Mouse (Mus musculus): ENCODE measurements at regions not wholly inside any gene's neighbourhood (a gene's known extent, or its start where the extent isn't known, plus 50 kb on each side); places are given as distances from the start of the nearest gene placed in this dataset.
A peak's percentile ranks its signal among the peaks of the same experiment; 100 is the strongest.

GRCm38 (mm10) chr9:50068576-50068975, 269.9 kb upstream of the Ncam1 start:
- DNase-seq (ENCODE audit: low spot score) (no peak), ATAC-seq (ENCODE audit: insufficient number of reproducible peaks, low FRiP score, low TSS enrichment, low read depth) (no peak)
- no peaks in the 10 kb centered on the region for H3K4me1 ChIP-seq (ENCODE audit: control insufficient read depth, insufficient read depth, low read length)
- no peak overlapping the region for H3K9ac ChIP-seq (ENCODE audit: low read length)
- H3K27me3 ChIP-seq (ENCODE audit: control insufficient read depth, insufficient read depth, low read length), result no peaks in the 10 kb centered on the region
- no peaks in the 10 kb centered on the region for H3K9me3 ChIP-seq (ENCODE audit: control insufficient read depth, low read length)
- H3K4me3 ChIP-seq (ENCODE audit: low read depth, low read length), result no peak overlapping the region
- 65% methylated on average over 2 of the region's 2 CpGs for WGBS
- no peaks in the 10 kb centered on the region for H3K36me3 ChIP-seq (ENCODE audit: control insufficient read depth, insufficient read depth, low read length)
- H3K4me2 ChIP-seq (ENCODE audit: low read depth, severe bottlenecking), result no peak overlapping the region
- no peak overlapping the region for H3K27ac ChIP-seq (replicated peaks; ENCODE audit: low read depth, low read length)

- WGBS, result 72% methylated on average over 3 of the region's 3 CpGs
- Histone ChIP-seq H3K27me3 (ENCODE audit: control insufficient read depth, insufficient read depth, low read length) (no peaks in the 10 kb centered on the region), H3K4me2 (ENCODE audit: low read depth, severe bottlenecking) (no peak overlapping the region), H3K9me3 (ENCODE audit: control insufficient read depth, low read length) (no peaks in the 10 kb centered on the region), H3K9ac (ENCODE audit: low read length) (no peak overlapping the region), H3K4me1 (ENCODE audit: control insufficient read depth, insufficient read depth, low read length) (no peaks in the 10 kb centered on the region), H3K4me3 (ENCODE audit: low read depth, low read length) (no peak overlapping the region), H3K36me3 (ENCODE audit: control insufficient read depth, insufficient read depth, low read length) (no peaks in the 10 kb centered on the region), H3K27ac (replicated peaks; ENCODE audit: low read depth, low read length) (no peak overlapping the region)
- DNase-seq (ENCODE audit: low spot score) (no peak), ATAC-seq (ENCODE audit: insufficient number of reproducible peaks, low FRiP score, low TSS enrichment, low read depth) (no peak)
Observed at GRCm38 (mm10) chr9:50067729-50068225, 269.1 kb upstream of the Ncam1 start.

- Histone ChIP-seq H3K9ac (ENCODE audit: low read length) (no peak overlapping the region), H3K4me2 (ENCODE audit: low read depth, severe bottlenecking) (no peak overlapping the region), H3K36me3 (ENCODE audit: control insufficient read depth, insufficient read depth, low read length) (no peaks in the 10 kb centered on the region), H3K9me3 (ENCODE audit: control insufficient read depth, low read length) (no peaks in the 10 kb centered on the region), H3K4me1 (ENCODE audit: control insufficient read depth, insufficient read depth, low read length) (no peaks in the 10 kb centered on the region), H3K4me3 (ENCODE audit: low read depth, low read length) (no peak overlapping the region), H3K27ac (replicated peaks; ENCODE audit: low read depth, low read length) (no peak overlapping the region), H3K27me3 (ENCODE audit: control insufficient read depth, insufficient read depth, low read length) (no peaks in the 10 kb centered on the region)
- ATAC-seq (ENCODE audit: insufficient number of reproducible peaks, low FRiP score, low TSS enrichment, low read depth) (no peak), DNase-seq (ENCODE audit: low spot score) (no peak)
- WGBS, result 73% methylated on average over 10 of the region's 10 CpGs
Observed at GRCm38 (mm10) chr9:50064505-50065229, 265.9 kb upstream of the Ncam1 start.

- Histone ChIP-seq H3K27me3 (ENCODE audit: control insufficient read depth, insufficient read depth, low read length) (no peaks in the 10 kb centered on the region), H3K4me3 (ENCODE audit: low read depth, low read length) (no peak overlapping the region), H3K4me2 (ENCODE audit: low read depth, severe bottlenecking) (no peak overlapping the region), H3K9me3 (ENCODE audit: control insufficient read depth, low read length) (no peaks in the 10 kb centered on the region), H3K4me1 (ENCODE audit: control insufficient read depth, insufficient read depth, low read length) (peaks cover 10% of the 10 kb centered on the region), H3K9ac (ENCODE audit: low read length) (no peak overlapping the region), H3K27ac (replicated peaks; ENCODE audit: low read depth, low read length) (no peak overlapping the region), H3K36me3 (ENCODE audit: control insufficient read depth, insufficient read depth, low read length) (no peaks in the 10 kb centered on the region)
- DNase-seq (ENCODE audit: low spot score) (peak; percentile 58), ATAC-seq (ENCODE audit: insufficient number of reproducible peaks, low FRiP score, low TSS enrichment, low read depth) (peak; percentile 68; the same call in 1 of the 2 replicates)
- 33% methylated on average over 11 of the region's 11 CpGs for WGBS
Observed at GRCm38 (mm10) chr9:50038231-50038630, 239.5 kb upstream of the Ncam1 start.

- no peak for DNase-seq (ENCODE audit: low spot score)
- H3K4me2 ChIP-seq (ENCODE audit: low read depth, severe bottlenecking), result no peak overlapping the region
- no peaks in the 10 kb centered on the region for H3K27me3 ChIP-seq (ENCODE audit: control insufficient read depth, insufficient read depth, low read length)
- no peaks in the 10 kb centered on the region for H3K36me3 ChIP-seq (ENCODE audit: control insufficient read depth, insufficient read depth, low read length)
- no peak overlapping the region for H3K4me3 ChIP-seq (ENCODE audit: low read depth, low read length)
- no peak overlapping the region for H3K27ac ChIP-seq (replicated peaks; ENCODE audit: low read depth, low read length)
- H3K9ac ChIP-seq (ENCODE audit: low read length), result no peak overlapping the region
- no peaks in the 10 kb centered on the region; the same call in 1 of the 2 replicates for H3K4me1 ChIP-seq (ENCODE audit: control insufficient read depth, insufficient read depth, low read length)
- ATAC-seq (ENCODE audit: insufficient number of reproducible peaks, low FRiP score, low TSS enrichment, low read depth), result no peak
- WGBS, result 83% methylated on average over 9 of the region's 9 CpGs
- no peaks in the 10 kb centered on the region for H3K9me3 ChIP-seq (ENCODE audit: control insufficient read depth, low read length)
Observed at GRCm38 (mm10) chr9:50032322-50033158, 233.8 kb upstream of the Ncam1 start.

GRCm38 (mm10) chr9:50031318-50031717, 232.6 kb upstream of the Ncam1 start:
- 54% methylated on average over 2 of the region's 2 CpGs for WGBS
- ATAC-seq (ENCODE audit: insufficient number of reproducible peaks, low FRiP score, low TSS enrichment, low read depth) (no peak), DNase-seq (ENCODE audit: low spot score) (no peak)
- Histone ChIP-seq H3K36me3 (ENCODE audit: control insufficient read depth, insufficient read depth, low read length) (no peaks in the 10 kb centered on the region), H3K27ac (replicated peaks; ENCODE audit: low read depth, low read length) (no peak overlapping the region), H3K9ac (ENCODE audit: low read length) (no peak overlapping the region), H3K9me3 (ENCODE audit: control insufficient read depth, low read length) (no peaks in the 10 kb centered on the region), H3K4me3 (ENCODE audit: low read depth, low read length) (no peak overlapping the region), H3K4me2 (ENCODE audit: low read depth, severe bottlenecking) (no peak overlapping the region), H3K27me3 (ENCODE audit: control insufficient read depth, insufficient read depth, low read length) (no peaks in the 10 kb centered on the region), H3K4me1 (ENCODE audit: control insufficient read depth, insufficient read depth, low read length) (no peaks in the 10 kb centered on the region; the same call in 1 of the 2 replicates)

GRCm38 (mm10) chr9:50029030-50029429, 230.3 kb upstream of the Ncam1 start:
- H3K27me3 ChIP-seq (ENCODE audit: control insufficient read depth, insufficient read depth, low read length), result no peaks in the 10 kb centered on the region
- H3K9me3 ChIP-seq (ENCODE audit: control insufficient read depth, low read length), result no peaks in the 10 kb centered on the region
- H3K4me1 ChIP-seq (ENCODE audit: control insufficient read depth, insufficient read depth, low read length), result no peaks in the 10 kb centered on the region; the same call in 1 of the 2 replicates
- 64% methylated on average over 3 of the region's 3 CpGs for WGBS
- no peak overlapping the region for H3K4me3 ChIP-seq (ENCODE audit: low read depth, low read length)
- ATAC-seq (ENCODE audit: insufficient number of reproducible peaks, low FRiP score, low TSS enrichment, low read depth) (no peak), DNase-seq (ENCODE audit: low spot score) (peak; percentile 62)
- no peaks in the 10 kb centered on the region for H3K36me3 ChIP-seq (ENCODE audit: control insufficient read depth, insufficient read depth, low read length)
- H3K9ac ChIP-seq (ENCODE audit: low read length), result no peak overlapping the region
- H3K4me2 ChIP-seq (ENCODE audit: low read depth, severe bottlenecking), result no peak overlapping the region
- no peak overlapping the region for H3K27ac ChIP-seq (replicated peaks; ENCODE audit: low read depth, low read length)

- H3K36me3 ChIP-seq (ENCODE audit: control insufficient read depth, insufficient read depth, low read length), result no peaks in the 10 kb centered on the region
- WGBS, result 89% methylated on average over 2 of the region's 2 CpGs
- no peak overlapping the region for H3K4me3 ChIP-seq (ENCODE audit: low read depth, low read length)
- H3K9me3 ChIP-seq (ENCODE audit: control insufficient read depth, low read length), result no peaks in the 10 kb centered on the region
- H3K27me3 ChIP-seq (ENCODE audit: control insufficient read depth, insufficient read depth, low read length), result no peaks in the 10 kb centered on the region
- H3K4me2 ChIP-seq (ENCODE audit: low read depth, severe bottlenecking), result no peak overlapping the region
- H3K9ac ChIP-seq (ENCODE audit: low read length), result no peak overlapping the region
- no peak overlapping the region for H3K27ac ChIP-seq (replicated peaks; ENCODE audit: low read depth, low read length)
- no peaks in the 10 kb centered on the region; the same call in 1 of the 2 replicates for H3K4me1 ChIP-seq (ENCODE audit: control insufficient read depth, insufficient read depth, low read length)
- ATAC-seq (ENCODE audit: insufficient number of reproducible peaks, low FRiP score, low TSS enrichment, low read depth), result no peak
- no peak for DNase-seq (ENCODE audit: low spot score)
Observed at GRCm38 (mm10) chr9:50028573-50028972, 229.8 kb upstream of the Ncam1 start.
